Mouse (Mus musculus) C2C12 (cell line): ENCODE results near the gene Coasy. TPM values are rescaled to one million over a fixed set of nuclear protein-coding genes. Genes with fewer than 3 reads are reported as not detected.

ENCODE experiments used
- H3K27me3 ChIP-seq: one replicate; pipeline ENCODE4 v1.6.1; 2011; ENCODE audit not compliant: control insufficient read depth, insufficient read depth, insufficient read length
- H3K36me3 ChIP-seq: one replicate; pipeline ENCODE4 v1.6.1; 2011; ENCODE audit not compliant: control insufficient read depth, insufficient read depth
- H3K4me3 ChIP-seq: one replicate; pipeline ENCODE4 v1.5.1; 2011; ENCODE audit warnings: mild to moderate bottlenecking, control low read depth; ENCODE audit not compliant: poor library complexity, insufficient read depth, severe bottlenecking
- H3K79me2 ChIP-seq: one replicate; pipeline ENCODE4 v1.6.1; 2011; ENCODE audit not compliant: control insufficient read depth, insufficient read depth
- H3K79me3 ChIP-seq: one replicate; pipeline ENCODE4 v1.6.1; 2011; ENCODE audit warnings: low read depth, control low read depth
- H3ac ChIP-seq: one replicate; pipeline ENCODE3; 2011; ENCODE audit warnings: low read depth; ENCODE audit not compliant: control insufficient read depth, insufficient read length
- CEBPB ChIP-seq: IDR thresholded peaks from one replicate; pipeline ENCODE4 v1.6.1; 2011; ENCODE audit warnings: low read depth, mild to moderate bottlenecking, control low read depth, moderate library complexity
- CTCF ChIP-seq: IDR thresholded peaks from one replicate; pipeline ENCODE4 v1.5.1; 2011; ENCODE audit not compliant: control insufficient read depth, insufficient read depth, insufficient read length
- FOSL1 ChIP-seq: IDR thresholded peaks from one replicate; pipeline ENCODE4 v1.8.0; 2011; ENCODE audit warnings: mild to moderate bottlenecking, low read length; ENCODE audit not compliant: poor library complexity, insufficient read depth, severe bottlenecking
- MAX ChIP-seq: IDR thresholded peaks from one replicate; pipeline ENCODE4 v1.6.1; 2011; ENCODE audit warnings: mild to moderate bottlenecking, control low read depth
- MYOD1 ChIP-seq: IDR thresholded peaks from one replicate; pipeline ENCODE4 v1.6.1; 2011; ENCODE audit warnings: low read depth; ENCODE audit not compliant: control insufficient read depth, insufficient read length
- MYOG ChIP-seq: IDR thresholded peaks from one replicate; pipeline ENCODE4 v1.6.1; 2011; ENCODE audit not compliant: control insufficient read depth, insufficient read length; ENCODE audit errors: extremely low read depth
- USF1 ChIP-seq: IDR thresholded peaks from one replicate; pipeline ENCODE4 v1.6.1; 2011; ENCODE audit warnings: low read depth, mild to moderate bottlenecking, control low read depth, moderate library complexity
- polyA plus RNA-seq: library from polyadenylated mRNA; unstranded; fragments of >200 nt; fragmentation: generic; extraction: Trizol; gene quantifications from one replicate; pipeline ENCODE4 v1.2.1, GENCODE M21; 2012; ENCODE audit warnings: missing spikeins

Gene Coasy
- polyA plus RNA-seq, 1 experiment = 31.0 TPM

DNA sequence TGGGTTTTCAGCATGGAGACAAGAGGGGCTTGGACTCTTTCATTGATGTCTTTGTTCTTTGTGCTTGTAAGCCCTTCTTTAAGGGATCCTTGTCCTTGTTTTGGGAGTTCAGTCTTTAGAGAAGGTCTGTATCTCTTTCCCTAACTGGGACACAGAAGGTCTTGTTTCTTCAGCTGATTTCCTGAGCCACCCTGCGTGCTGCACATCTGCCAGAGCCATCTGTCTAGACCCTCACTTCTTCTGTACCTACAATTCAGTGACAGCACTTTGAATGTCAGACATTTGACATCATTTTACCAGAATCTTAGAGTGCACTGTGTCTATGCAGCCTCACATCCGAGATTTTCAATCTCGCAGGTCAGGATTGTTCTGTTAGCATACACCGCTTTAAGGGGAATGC, 36.5 kb upstream of the Coasy start:
- no peaks in the 10 kb centered on the region for H3K79me3 ChIP-seq
- no peak for TF ChIP-seq MYOD1
- H3K36me3 ChIP-seq = peaks cover 44% of the 10 kb centered on the region
- H3K79me2 ChIP-seq = no peaks in the 10 kb centered on the region
- no peaks in the 10 kb centered on the region for H3K27me3 ChIP-seq
- H3K4me3 ChIP-seq = no peak overlapping the region
- no peak overlapping the region for H3ac ChIP-seq

DNA sequence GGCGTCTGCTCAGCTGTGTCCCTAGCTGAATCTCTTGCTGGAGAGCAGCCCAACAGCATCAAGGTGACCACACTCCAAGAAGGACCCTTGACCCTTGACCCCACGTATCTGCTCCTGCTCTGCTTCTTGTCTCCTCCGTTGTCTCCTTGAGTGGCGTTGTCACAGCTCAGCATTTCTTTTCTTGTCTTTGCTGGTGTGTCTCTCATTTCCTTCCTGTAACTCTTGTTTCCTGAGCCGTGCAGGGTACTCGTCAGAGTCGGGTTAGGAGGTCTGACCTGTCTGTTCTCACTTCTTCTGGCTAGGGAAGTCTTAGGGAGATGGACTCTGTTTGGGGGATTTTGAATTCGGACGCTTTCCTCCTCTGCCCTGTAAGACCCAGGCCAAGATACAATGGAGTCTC, 35.9 kb upstream of the Coasy start:
- Histone ChIP-seq H3K4me3 (no peak overlapping the region), H3K27me3 (no peaks in the 10 kb centered on the region), H3ac (no peak overlapping the region), H3K36me3 (peaks cover 48% of the 10 kb centered on the region), H3K79me2 (no peaks in the 10 kb centered on the region), H3K79me3 (no peaks in the 10 kb centered on the region)
- TF ChIP-seq MAX (no peak), CTCF (no peak), FOSL1 (no peak), USF1 (no peak), MYOD1 (no peak), CEBPB (no peak), MYOG (no peak)

GRCm38 (mm10) chr11:101047502-101047901, 34.9 kb upstream of the Coasy start:
- Histone ChIP-seq H3K27me3 (no peaks in the 10 kb centered on the region), H3K4me3 (no peak overlapping the region), H3K36me3 (peaks cover 45% of the 10 kb centered on the region), H3K79me3 (no peaks in the 10 kb centered on the region), H3K79me2 (no peaks in the 10 kb centered on the region), H3ac (no peak overlapping the region)
- no peak for TF ChIP-seq FOSL1
- TF ChIP-seq USF1 = no peak
- TF ChIP-seq CTCF = no peak
- no peak for TF ChIP-seq MYOD1
- no peak for TF ChIP-seq CEBPB
- no peak for TF ChIP-seq MAX
- TF ChIP-seq MYOG = no peak

DNA sequence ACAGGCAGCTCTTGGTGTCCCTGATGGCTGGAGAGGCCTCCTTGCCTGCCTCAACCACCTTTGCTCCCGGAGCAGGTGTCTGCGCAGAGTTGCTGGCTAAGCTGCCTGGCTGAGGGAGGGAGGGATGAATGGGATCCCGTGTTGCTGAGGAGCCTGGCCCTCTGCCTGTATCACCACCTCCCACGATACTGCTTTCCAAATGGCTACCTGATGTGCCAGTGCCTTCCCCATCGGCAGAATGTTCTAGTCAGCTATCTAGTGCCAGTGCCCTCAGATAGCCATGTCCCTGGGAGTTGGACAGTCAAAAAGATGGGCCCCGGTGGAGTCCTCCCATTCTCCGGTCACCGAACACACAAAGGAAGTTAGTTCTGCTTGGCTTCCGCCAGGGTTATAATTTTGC, 32.0 kb upstream of the Coasy start:
- Histone ChIP-seq H3K79me2 (no peaks in the 10 kb centered on the region), H3ac (no peak overlapping the region), H3K79me3 (no peaks in the 10 kb centered on the region), H3K27me3 (no peaks in the 10 kb centered on the region), H3K36me3 (peaks cover 32% of the 10 kb centered on the region), H3K4me3 (no peak overlapping the region)
- TF ChIP-seq CTCF = no peak
- TF ChIP-seq USF1 = no peak
- no peak for TF ChIP-seq MYOG
- no peak for TF ChIP-seq CEBPB
- TF ChIP-seq MYOD1 = no peak
- no peak for TF ChIP-seq MAX
- TF ChIP-seq FOSL1 = no peak

DNA sequence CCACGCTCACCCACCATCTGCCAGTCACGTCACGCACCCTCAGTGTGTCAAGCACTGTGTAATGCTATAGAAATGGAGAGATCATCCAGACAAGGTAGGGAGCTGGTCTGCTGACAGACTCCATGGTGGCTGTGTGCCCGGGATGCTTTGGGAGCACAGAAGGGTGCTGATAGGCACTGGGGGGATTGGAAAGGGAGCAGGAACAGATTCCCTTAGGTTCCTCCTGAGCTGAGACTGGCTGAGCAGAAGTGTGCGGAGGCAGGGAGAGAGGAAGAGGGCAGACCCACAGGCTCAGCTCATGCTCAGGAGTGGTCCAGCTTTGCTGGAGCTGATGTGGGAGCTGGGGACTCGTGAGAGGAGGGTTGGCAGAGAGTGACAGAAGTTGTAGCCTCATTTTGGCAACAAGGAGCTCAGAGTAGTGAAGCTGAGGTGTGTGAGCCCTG, 31.3 kb upstream of the Coasy start:
- H3K4me3 ChIP-seq = no peak overlapping the region
- H3ac ChIP-seq = no peak overlapping the region
- H3K79me3 ChIP-seq = no peaks in the 10 kb centered on the region
- TF ChIP-seq MYOD1 (no peak), MYOG (no peak), USF1 (no peak), FOSL1 (no peak), MAX (no peak), CEBPB (no peak)
- no peaks in the 10 kb centered on the region for H3K27me3 ChIP-seq
- no peaks in the 10 kb centered on the region for H3K79me2 ChIP-seq
- H3K36me3 ChIP-seq = peaks cover 24% of the 10 kb centered on the region

DNA sequence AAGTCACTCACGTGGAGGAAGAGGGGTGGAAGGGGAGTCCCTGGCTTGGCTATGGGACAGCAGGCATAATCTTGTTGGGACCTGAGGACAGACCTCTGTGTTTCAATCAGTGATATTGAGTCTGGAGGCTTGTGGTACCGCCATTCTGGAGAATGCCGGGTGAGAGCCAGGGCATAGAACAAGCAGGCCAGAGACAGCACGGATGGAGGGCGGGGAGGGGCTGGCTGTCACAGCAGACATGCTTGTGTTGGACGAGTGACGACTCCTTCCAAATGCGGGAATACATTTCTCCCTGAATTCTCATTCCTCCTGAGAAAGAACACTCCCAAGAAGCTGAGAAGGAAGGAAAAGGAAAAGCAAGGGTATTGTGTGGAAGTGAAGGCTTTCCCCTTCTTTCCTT, 30.7 kb upstream of the Coasy start:
- Histone ChIP-seq H3K79me3 (no peaks in the 10 kb centered on the region), H3K27me3 (no peaks in the 10 kb centered on the region), H3ac (no peak overlapping the region), H3K79me2 (no peaks in the 10 kb centered on the region), H3K36me3 (peaks cover 19% of the 10 kb centered on the region), H3K4me3 (no peak overlapping the region)
- TF ChIP-seq USF1 (no peak), FOSL1 (no peak), MYOD1 (no peak), MYOG (no peak), MAX (no peak), CTCF (no peak), CEBPB (no peak)
